Mouse (Mus musculus) large intestine, adult 2 months (tissue): Measurements from ENCODE around the gene Dpysl5. TPM values are rescaled to one million over a fixed set of nuclear protein-coding genes. Genes with fewer than 3 reads are reported as not detected.

Experiments used
- DNase-seq: peaks from one replicate; pipeline ENCODE4 v3.0.0-alpha.2; 2012; ENCODE audit warnings: low read depth, low spot score
- WGBS: fragments of 180-500 bp; shearing (Covaris S2); methylation state at CpG from one replicate; pipeline ENCODE4 v1.1.7; 2018; 5-methylcytosine and 5-hydroxymethylcytosine counted together
- polyA plus RNA-seq: library from polyadenylated mRNA; depleted of rRNA; stranded (reverse); fragments of >200 nt; gene quantifications from 2 replicates; pipeline ENCODE4 v1.2.3, GENCODE M21; 2012; rRNA removed

Gene Dpysl5
- polyA plus RNA-seq, 1 experiment: 0.92 TPM

DNA sequence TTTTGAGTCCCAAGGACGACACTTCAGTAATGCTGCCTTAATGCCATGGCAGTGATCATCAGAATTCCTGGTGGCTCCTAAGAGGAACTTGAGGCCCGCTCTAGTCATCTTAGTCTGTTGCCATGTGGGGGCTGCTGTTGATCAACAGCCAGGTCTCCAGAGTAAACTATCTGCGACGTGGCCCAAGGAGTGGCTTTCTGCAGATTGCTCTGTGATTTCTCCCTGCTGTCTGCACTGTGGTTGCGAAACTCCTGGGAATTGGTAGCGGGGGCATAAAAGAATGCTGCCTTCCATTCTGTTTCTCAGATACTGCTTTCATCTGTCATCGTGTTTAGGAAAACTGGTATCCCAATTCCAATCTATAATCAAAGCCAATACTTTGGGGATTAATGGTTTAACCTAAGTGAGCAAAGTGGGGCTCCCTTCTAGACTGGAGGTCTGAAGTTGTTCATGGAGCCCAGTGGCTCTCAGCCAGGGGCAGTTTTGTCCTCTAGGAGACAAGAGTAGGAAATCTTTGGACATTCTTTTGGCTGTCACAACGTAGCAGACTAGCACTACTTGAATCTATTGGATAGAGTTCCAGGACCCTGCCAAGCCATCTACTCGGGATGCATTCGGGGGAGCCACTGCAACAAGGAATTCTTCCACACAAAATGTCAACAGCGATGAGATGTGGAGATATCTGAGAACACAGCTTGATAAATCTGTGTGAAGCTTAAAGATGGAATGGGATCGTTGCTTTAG lies 91.5 kb downstream of the Dpysl5 start:
- no peak for DNase-seq
- 53% methylated on average over 12 of the region's 12 CpGs for WGBS

DNA sequence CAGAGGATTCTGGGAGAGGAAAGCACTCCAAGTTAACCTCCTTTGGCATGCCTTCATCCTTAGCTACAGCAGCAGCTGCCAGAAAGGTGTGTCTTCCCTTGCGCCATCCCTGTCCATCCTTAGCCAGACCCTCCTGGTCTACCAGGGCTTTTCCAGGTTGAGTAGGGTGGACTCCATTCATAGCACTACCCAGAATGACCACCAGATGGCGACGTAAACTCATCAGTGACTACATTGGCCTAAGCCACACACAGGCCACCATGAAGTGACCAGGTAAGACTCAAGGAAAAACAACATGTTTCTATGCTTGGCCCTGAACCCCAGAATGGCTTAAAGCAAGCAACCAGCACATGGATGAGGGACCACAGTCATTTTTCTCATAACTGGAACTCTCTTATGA lies 94.7 kb downstream of the Dpysl5 start:
- 1% methylated on average over 3 of the region's 3 CpGs for WGBS
- DNase-seq: peak; percentile 84

DNA sequence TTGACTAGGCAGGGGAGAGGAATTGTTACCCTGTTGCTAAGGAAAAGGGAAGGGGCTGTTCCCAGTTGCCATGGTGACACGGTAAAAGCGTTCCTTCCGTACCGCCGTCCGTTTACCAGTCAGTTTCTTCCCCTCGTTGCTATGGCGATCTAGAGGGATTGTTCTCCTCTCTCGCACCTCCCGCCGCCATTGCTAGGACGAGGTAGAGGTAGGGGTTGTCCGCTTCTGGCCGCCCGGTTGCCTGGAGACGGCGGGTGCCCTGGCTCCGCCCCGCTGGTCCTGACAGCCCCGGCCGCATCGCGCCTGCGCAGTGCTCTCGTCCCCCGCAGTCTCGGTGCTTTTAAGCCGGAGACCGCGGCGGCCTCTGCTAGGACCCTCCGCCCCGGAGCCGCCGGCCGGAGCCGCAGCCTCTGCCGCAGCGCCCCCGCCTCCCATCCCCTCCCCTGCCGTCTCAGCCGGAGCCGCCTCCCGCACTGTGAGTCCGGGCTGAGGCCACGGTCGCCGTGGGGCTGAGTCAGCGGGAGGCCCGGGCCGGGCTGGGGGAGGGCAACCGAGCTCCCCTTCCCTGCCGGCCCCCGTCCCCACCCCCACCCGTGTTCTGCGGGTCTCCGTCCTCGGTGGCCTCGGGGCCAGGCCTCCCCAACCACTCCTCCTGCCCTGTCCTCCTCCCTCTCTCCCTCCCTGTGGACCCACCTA lies 103.2 kb downstream of the Dpysl5 start, which contains the start of gene Mapre3:
Gene Mapre3, plus strand, starts transcription at position 218 of the 696 bp plus-strand sequence.
- WGBS: 1% methylated on average over 59 of the region's 59 CpGs
- peak; percentile 21 for DNase-seq

DNA sequence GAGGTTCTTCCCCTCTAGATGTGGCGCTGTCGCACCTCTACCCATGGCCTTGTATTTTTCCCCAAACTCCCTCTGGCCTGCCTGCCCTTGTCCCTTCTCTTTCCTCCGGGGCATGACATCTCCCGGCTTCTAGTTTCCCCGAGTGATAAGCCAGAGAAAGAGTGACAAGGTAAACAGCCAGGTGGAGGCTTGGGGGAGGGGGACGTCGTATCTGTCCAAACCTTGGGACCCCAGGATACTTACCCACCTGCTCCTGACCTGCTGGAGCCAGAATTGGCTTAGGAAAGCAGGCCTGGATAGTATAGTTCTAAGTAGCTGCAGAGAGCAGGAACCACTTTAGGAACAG lies 103.7 kb downstream of the Dpysl5 start:
- DNase-seq: no peak
- WGBS: 9% methylated on average over 7 of the region's 7 CpGs

- WGBS: 42% methylated on average over 8 of the region's 8 CpGs
- DNase-seq: no peak
These were observed 105.0 kb downstream of the Dpysl5 start for GRCm38 (mm10) chr5:30816261-30816791.

GRCm38 (mm10) chr5:30818758-30819309 lies 107.5 kb downstream of the Dpysl5 start:
- WGBS: 70% methylated on average over 8 of the region's 8 CpGs
- no peak for DNase-seq

GRCm38 (mm10) chr5:30822689-30823088 lies 111.3 kb downstream of the Dpysl5 start:
- DNase-seq: no peak
- 81% methylated on average over 5 of the region's 5 CpGs for WGBS

GRCm38 (mm10) chr5:30823091-30823490 lies 111.7 kb downstream of the Dpysl5 start:
- 78% methylated on average over 3 of the region's 3 CpGs for WGBS
- DNase-seq: no peak

DNA sequence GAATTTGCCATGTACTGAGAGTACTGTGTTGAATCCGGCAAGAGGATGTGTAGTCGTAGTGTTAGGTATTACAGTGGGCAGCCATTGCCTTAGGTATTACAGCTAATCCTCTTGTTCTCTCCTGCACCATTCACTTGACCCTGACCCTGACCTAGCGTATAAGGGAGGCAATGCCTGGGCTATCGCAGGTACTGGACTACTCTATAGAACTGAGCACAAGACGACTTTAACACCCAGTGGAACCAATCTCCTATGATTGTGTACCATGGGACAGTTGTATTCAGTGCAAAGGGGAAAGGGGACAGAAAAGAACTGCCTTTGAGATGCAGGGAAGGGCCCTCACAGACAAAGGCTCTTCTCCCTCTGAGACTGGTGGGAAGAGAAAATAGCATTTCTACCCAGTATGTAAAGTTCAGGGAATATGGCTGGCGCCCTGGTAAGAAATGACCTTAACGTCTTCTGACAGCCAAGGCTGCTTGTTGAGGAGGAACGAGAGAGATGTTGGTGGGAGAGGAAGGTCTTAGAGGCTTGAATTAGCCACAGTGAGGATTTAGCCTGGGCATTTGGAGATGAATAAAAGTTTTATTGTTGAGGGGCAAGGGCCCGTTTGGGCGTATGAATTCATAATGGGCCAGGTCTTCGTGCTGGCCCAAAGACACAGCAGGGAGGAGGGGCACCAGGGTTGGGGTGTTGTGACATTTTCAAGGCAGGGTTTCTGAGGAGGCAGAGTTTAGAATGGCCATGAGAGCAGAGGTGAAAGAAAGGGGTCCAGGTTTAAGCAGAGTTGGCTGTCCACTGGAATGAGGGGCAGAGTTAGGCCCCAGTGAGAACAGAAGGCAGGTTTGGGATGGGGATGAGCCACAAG lies 113.0 kb downstream of the Dpysl5 start:
- WGBS: 92% methylated on average over 11 of the region's 11 CpGs
- DNase-seq: no peak

DNA sequence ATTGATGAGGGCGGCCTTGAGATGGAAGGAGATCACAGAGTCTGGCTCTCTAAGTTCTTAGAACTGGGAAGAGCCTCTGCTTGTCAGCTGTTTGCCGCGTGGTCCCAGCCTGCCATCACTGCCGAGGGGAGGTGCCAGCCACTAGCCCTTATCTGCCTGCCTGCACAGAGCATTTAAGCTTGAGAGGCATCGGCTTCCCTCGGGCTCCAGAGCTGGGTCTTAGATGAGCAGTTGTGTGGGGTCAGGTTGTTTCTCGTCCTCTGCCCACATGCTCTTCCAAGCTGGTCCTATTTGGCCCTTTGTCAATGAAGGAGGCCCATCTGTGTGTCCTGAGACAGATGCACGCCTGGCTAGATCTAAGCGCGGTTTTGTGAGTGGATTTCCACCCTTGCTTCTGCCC lies 113.8 kb downstream of the Dpysl5 start:
- WGBS: 79% methylated on average over 10 of the region's 10 CpGs

GRCm38 (mm10) chr5:30825821-30826220 lies 114.5 kb downstream of the Dpysl5 start:
- DNase-seq: peak; percentile 32
- 36% methylated on average over 6 of the region's 6 CpGs for WGBS

More for the DNA sequence above, 113.8 kb downstream of the Dpysl5 start:
- no peak for DNase-seq

GRCm38 (mm10) chr5:30833416-30833815 lies 122.1 kb downstream of the Dpysl5 start:
- WGBS: 56% methylated on average over 3 of the region's 3 CpGs
- DNase-seq: peak; percentile 62

- DNase-seq: peak; percentile 31
- WGBS: 36% methylated on average over 2 of the region's 2 CpGs
These were observed 128.4 kb downstream of the Dpysl5 start for GRCm38 (mm10) chr5:30839731-30840130.

GRCm38 (mm10) chr5:30841896-30842295 lies 130.5 kb downstream of the Dpysl5 start:
- 50% methylated on average over 3 of the region's 3 CpGs for WGBS
- DNase-seq: no peak

Other genes starting within 250 kb of the Dpysl5 start
- gene Otof, start 249.6 kb upstream of the Dpysl5 start, polyA plus RNA-seq: 0.04 and 0.14 TPM in 2 replicates
- not detected in 2 replicates for gene 1700001C02Rik, start 245.5 kb upstream of the Dpysl5 start, polyA plus RNA-seq
- gene Cib4, start 165.7 kb upstream of the Dpysl5 start, polyA plus RNA-seq: not detected in 2 replicates
- gene Kcnk3, start 123.4 kb upstream of the Dpysl5 start, polyA plus RNA-seq: 11.4 and 12.4 TPM in 2 replicates
- gene Slc35f6, start 63.6 kb upstream of the Dpysl5 start, polyA plus RNA-seq: 49.1 and 76.1 TPM in 2 replicates
- gene Cenpa, start 44.8 kb upstream of the Dpysl5 start, polyA plus RNA-seq: 53.2 and 53.8 TPM in 2 replicates
- 25.3 and 26.2 TPM in 2 replicates for gene Mapre3, start 103.1 kb downstream of the Dpysl5 start, polyA plus RNA-seq
- 84.2 and 95.4 TPM in 2 replicates for gene Tmem214, start 156.4 kb downstream of the Dpysl5 start, polyA plus RNA-seq
- gene Agbl5, start 177.1 kb downstream of the Dpysl5 start, polyA plus RNA-seq: 9.1 and 11.9 TPM in 2 replicates
- 317 and 323 TPM in 2 replicates for gene Ost4, start 196.2 kb downstream of the Dpysl5 start, polyA plus RNA-seq
- gene Emilin1, start 201.8 kb downstream of the Dpysl5 start, polyA plus RNA-seq: 46.7 and 48.6 TPM in 2 replicates
- 189 and 395 TPM in 2 replicates for gene Khk, start 209.9 kb downstream of the Dpysl5 start, polyA plus RNA-seq
- 111 and 239 TPM in 2 replicates for gene Cgref1, start 234.0 kb downstream of the Dpysl5 start, polyA plus RNA-seq
- 386 and 408 TPM in 2 replicates for gene Preb, start 248.8 kb downstream of the Dpysl5 start, polyA plus RNA-seq